Mouse (Mus musculus) limb, embryonic 10.5 days (tissue): Measurements from ENCODE around the gene Atxn2l. TPM values are rescaled to one million over a fixed set of nuclear protein-coding genes. Genes with fewer than 3 reads are reported as not detected.
A peak's percentile ranks its signal among the peaks of the same experiment; 100 is the strongest.

ENCODE experiments used
- DNase-seq: peaks from one replicate; pipeline ENCODE4 v3.0.0-alpha.2; 2017; ENCODE audit warnings: low spot score
- H3K27ac ChIP-seq: fragments of 300-500 bp; sonication (generic); 2 replicates; pipeline ENCODE4 v1.5.1; 2016; ENCODE audit warnings: mild to moderate bottlenecking
- H3K27me3 ChIP-seq: fragments of 300-500 bp; sonication (generic); 2 replicates; pipeline ENCODE4 v1.6.1; 2016; ENCODE audit warnings: low read depth, mild to moderate bottlenecking; ENCODE audit not compliant: poor library complexity, severe bottlenecking
- H3K36me3 ChIP-seq: fragments of 300-500 bp; sonication (generic); 2 replicates; pipeline ENCODE4 v1.6.1; 2016; ENCODE audit warnings: mild to moderate bottlenecking, moderate library complexity
- H3K4me1 ChIP-seq: fragments of 300-500 bp; sonication (generic); 2 replicates; pipeline ENCODE4 v1.6.1; 2016
- H3K4me3 ChIP-seq: fragments of 300-500 bp; sonication (generic); 2 replicates; pipeline ENCODE4 v1.5.1; 2016; ENCODE audit warnings: mild to moderate bottlenecking, moderate library complexity
- H3K9me3 ChIP-seq: fragments of 300-500 bp; sonication (generic); replicated peaks from 2 replicates; pipeline ENCODE4 v1.6.1; 2016; ENCODE audit warnings: mild to moderate bottlenecking
- WGBS: fragments of 180-500 bp; shearing (Covaris S2); methylation state at CpG from one replicate; pipeline ENCODE4 v1.1.7; 2016; 5-methylcytosine and 5-hydroxymethylcytosine counted together
- polyA plus RNA-seq: library from polyadenylated mRNA; unstranded; fragments of >200 nt; fragmentation: Nextera tagmentation; extraction: Ambion mirVana; gene quantifications from 2 replicates; pipeline ENCODE4 v1.2.1, GENCODE M21; 2016

The Atxn2l gene
- polyA plus RNA-seq: 60.6 and 62.5 TPM in 2 replicates

- H3K27ac ChIP-seq: peak within 1 kb of the TSS; percentile 100
- H3K36me3 ChIP-seq: peaks cover 33% of the 10 kb centered on the region
- no peaks in the 10 kb centered on the region for H3K27me3 ChIP-seq
- WGBS: under 1% methylated on average over 72 of the region's 72 CpGs
- peak; percentile 100 for DNase-seq
- H3K9me3 ChIP-seq: no peaks in the 10 kb centered on the region
- H3K4me3 ChIP-seq: peak within 1 kb of the TSS; percentile 100
- peaks cover 14% of the 10 kb centered on the region for H3K4me1 ChIP-seq
Measured at GRCm38 (mm10) chr7:126503273-126503878, at the start of gene Atxn2l. TSS of gene Atxn2l (minus strand) at chr7:126503437.

GRCm38 (mm10) chr7:126545631-126546030 lies 42.4 kb upstream of the Atxn2l start:
- H3K9me3 ChIP-seq: no peaks in the 10 kb centered on the region
- no peak for DNase-seq
- 96% methylated on average over 2 of the region's 2 CpGs for WGBS

GRCm38 (mm10) chr7:126541661-126542060 lies 38.4 kb upstream of the Atxn2l start:
- peaks cover 38% of the 10 kb centered on the region for H3K36me3 ChIP-seq
- H3K27ac ChIP-seq: no peak overlapping the region
- H3K4me1 ChIP-seq: no peaks in the 10 kb centered on the region
- H3K9me3 ChIP-seq: no peaks in the 10 kb centered on the region
- H3K27me3 ChIP-seq: peaks cover 7% of the 10 kb centered on the region
- DNase-seq: no peak
- WGBS: 93% methylated on average over 1 of the region's 1 CpGs
- no peak overlapping the region for H3K4me3 ChIP-seq

More at GRCm38 (mm10) chr7:126545631-126546030, 42.4 kb upstream of the Atxn2l start:
- H3K4me1 ChIP-seq: no peaks in the 10 kb centered on the region
- no peak overlapping the region for H3K27ac ChIP-seq
- H3K27me3 ChIP-seq: no peaks in the 10 kb centered on the region
- H3K36me3 ChIP-seq: peaks cover 78% of the 10 kb centered on the region
- H3K4me3 ChIP-seq: no peak overlapping the region

GRCm38 (mm10) chr7:126537820-126538585 lies 34.8 kb upstream of the Atxn2l start:
- Histone ChIP-seq H3K36me3 (peaks cover 7% of the 10 kb centered on the region), H3K27me3 (peaks cover 30% of the 10 kb centered on the region), H3K27ac (no peak overlapping the region), H3K9me3 (no peaks in the 10 kb centered on the region), H3K4me3 (no peak overlapping the region), H3K4me1 (peaks cover 4% of the 10 kb centered on the region; the same call in 1 of the 2 replicates)
- DNase-seq: no peak
- WGBS: 79% methylated on average over 5 of the region's 5 CpGs

- Histone ChIP-seq H3K4me3 (peak overlapping the region; percentile 55), H3K4me1 (peaks cover 4% of the 10 kb centered on the region; the same call in 1 of the 2 replicates), H3K36me3 (no peaks in the 10 kb centered on the region), H3K9me3 (no peaks in the 10 kb centered on the region), H3K27me3 (peaks cover 30% of the 10 kb centered on the region), H3K27ac (no peak overlapping the region)
- no peak for DNase-seq
- 66% methylated on average over 9 of the region's 9 CpGs for WGBS
Measured at GRCm38 (mm10) chr7:126536466-126536865, 33.2 kb upstream of the Atxn2l start.

- peak; percentile 67 for DNase-seq
- Histone ChIP-seq H3K36me3 (no peaks in the 10 kb centered on the region), H3K4me3 (peak overlapping the region; percentile 55), H3K27ac (peak overlapping the region; percentile 76), H3K27me3 (peaks cover 30% of the 10 kb centered on the region), H3K4me1 (peaks cover 4% of the 10 kb centered on the region; the same call in 1 of the 2 replicates), H3K9me3 (no peaks in the 10 kb centered on the region)
- 2% methylated on average over 28 of the region's 28 CpGs for WGBS
Measured at GRCm38 (mm10) chr7:126535766-126536165, 32.5 kb upstream of the Atxn2l start.

GRCm38 (mm10) chr7:126533434-126533833 lies 30.2 kb upstream of the Atxn2l start:
- Histone ChIP-seq H3K4me3 (no peak overlapping the region), H3K9me3 (no peaks in the 10 kb centered on the region), H3K36me3 (no peaks in the 10 kb centered on the region), H3K4me1 (peaks cover 4% of the 10 kb centered on the region; the same call in 1 of the 2 replicates), H3K27me3 (peaks cover 30% of the 10 kb centered on the region), H3K27ac (no peak overlapping the region)
- 77% methylated on average over 1 of the region's 1 CpGs for WGBS
- DNase-seq: no peak

GRCm38 (mm10) chr7:126528166-126528577 lies 24.9 kb upstream of the Atxn2l start:
- no peak overlapping the region for H3K4me3 ChIP-seq
- H3K27me3 ChIP-seq: no peaks in the 10 kb centered on the region
- 22% methylated on average over 1 of the region's 1 CpGs for WGBS
- H3K36me3 ChIP-seq: no peaks in the 10 kb centered on the region
- DNase-seq: peak; percentile 59
- H3K4me1 ChIP-seq: no peaks in the 10 kb centered on the region
- H3K9me3 ChIP-seq: no peaks in the 10 kb centered on the region
- H3K27ac ChIP-seq: peak overlapping the region; percentile 83

GRCm38 (mm10) chr7:126523316-126523715 lies 20.1 kb upstream of the Atxn2l start:
- no peaks in the 10 kb centered on the region for H3K4me1 ChIP-seq
- 85% methylated on average over 3 of the region's 3 CpGs for WGBS
- DNase-seq: no peak

GRCm38 (mm10) chr7:126519513-126519912 lies 16.3 kb upstream of the Atxn2l start:
- no peak for DNase-seq
- H3K9me3 ChIP-seq: no peaks in the 10 kb centered on the region
- no peaks in the 10 kb centered on the region for H3K4me1 ChIP-seq
- no peaks in the 10 kb centered on the region for H3K36me3 ChIP-seq
- H3K4me3 ChIP-seq: no peak overlapping the region
- no peaks in the 10 kb centered on the region for H3K27me3 ChIP-seq
- 87% methylated on average over 2 of the region's 2 CpGs for WGBS
- no peak overlapping the region for H3K27ac ChIP-seq

More at GRCm38 (mm10) chr7:126523316-126523715, 20.1 kb upstream of the Atxn2l start:
- Histone ChIP-seq H3K9me3 (no peaks in the 10 kb centered on the region), H3K27me3 (no peaks in the 10 kb centered on the region), H3K27ac (no peak overlapping the region), H3K36me3 (no peaks in the 10 kb centered on the region), H3K4me3 (no peak overlapping the region)

- no peak for DNase-seq
- no peaks in the 10 kb centered on the region for H3K27me3 ChIP-seq
- no peak overlapping the region for H3K27ac ChIP-seq
- H3K36me3 ChIP-seq: no peaks in the 10 kb centered on the region
- no peaks in the 10 kb centered on the region for H3K9me3 ChIP-seq
- H3K4me3 ChIP-seq: no peak overlapping the region
- H3K4me1 ChIP-seq: no peaks in the 10 kb centered on the region
- WGBS: 89% methylated on average over 5 of the region's 5 CpGs
Measured at GRCm38 (mm10) chr7:126518261-126518941, 15.2 kb upstream of the Atxn2l start.

- Histone ChIP-seq H3K36me3 (no peaks in the 10 kb centered on the region), H3K9me3 (no peaks in the 10 kb centered on the region), H3K4me3 (no peak overlapping the region), H3K27me3 (no peaks in the 10 kb centered on the region), H3K4me1 (no peaks in the 10 kb centered on the region), H3K27ac (no peak overlapping the region)
- WGBS: 81% methylated on average over 3 of the region's 3 CpGs
- no peak for DNase-seq
Measured at GRCm38 (mm10) chr7:126511287-126511686, 8.1 kb upstream of the Atxn2l start.
